Mouse (Mus musculus): ENCODE data around the gene Lrrc2.

Gene Lrrc2

GRCm38 (mm10) chr9:110951397-110951796, at the start of gene Lrrc2:
Gene Lrrc2, plus strand, starts transcription at chr9:110951545.
- peak; percentile 82 for DNase-seq (ENCODE audit: low read depth, low spot score)

- DNase-seq (ENCODE audit: low read depth, low spot score): no peak
Observed at GRCm38 (mm10) chr9:110902271-110902670, 49.1 kb upstream of the Lrrc2 start.

DNA sequence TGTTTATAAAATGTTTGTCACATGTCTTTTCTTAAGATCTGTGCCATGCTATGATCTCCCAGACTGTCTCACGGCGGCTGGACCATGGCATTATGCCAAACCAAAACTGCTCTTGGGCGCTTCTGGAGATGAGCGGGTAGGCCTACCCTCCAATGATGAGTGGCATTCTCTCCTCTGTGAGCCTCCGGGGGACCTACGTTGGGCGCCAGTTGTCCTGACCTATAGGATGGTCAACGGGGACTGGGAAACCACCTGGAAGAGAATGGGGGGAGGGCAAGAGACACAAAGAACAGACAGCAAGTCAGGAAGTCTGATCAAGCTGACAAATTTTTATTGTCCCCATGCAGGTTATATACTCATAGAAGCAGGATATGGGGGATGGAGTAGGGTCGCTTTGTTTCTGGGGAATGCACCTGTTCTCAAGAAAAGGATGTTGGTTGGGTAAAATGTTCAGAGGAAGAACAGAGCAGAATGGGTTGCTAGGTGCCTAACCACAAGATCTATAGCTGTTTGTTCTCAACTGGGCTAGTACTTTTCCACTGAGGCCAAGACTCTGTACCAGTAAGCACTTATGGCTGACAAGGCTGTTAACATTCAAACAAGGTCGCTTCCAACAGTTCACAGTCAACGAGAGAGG, 44.0 kb upstream of the Lrrc2 start:
- DNase-seq (ENCODE audit: low read depth, low spot score): no peak

- DNase-seq (ENCODE audit: low read depth, low spot score): no peak
Observed at GRCm38 (mm10) chr9:110907838-110908630, 43.3 kb upstream of the Lrrc2 start.

DNA sequence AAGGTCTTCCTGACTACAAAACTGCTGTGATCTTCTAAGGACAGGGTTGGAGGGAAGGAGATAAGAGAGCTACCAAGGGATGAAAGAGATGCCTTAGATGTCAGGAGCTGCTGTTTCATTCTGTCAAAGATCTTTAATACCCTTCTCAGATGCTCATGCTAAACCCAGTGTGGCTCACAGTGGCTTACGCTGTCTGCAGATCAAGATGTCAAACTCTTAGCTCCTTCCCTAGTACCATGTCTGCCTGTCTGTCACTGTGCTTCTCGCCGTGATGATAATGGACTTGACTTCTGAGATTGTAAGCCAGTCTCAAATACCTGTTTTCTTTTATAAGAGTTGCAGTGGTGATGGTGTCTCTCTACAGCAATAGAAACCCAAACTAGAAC, 42.7 kb upstream of the Lrrc2 start:
- DNase-seq (ENCODE audit: low read depth, low spot score): no peak

GRCm38 (mm10) chr9:110909371-110909967, 41.9 kb upstream of the Lrrc2 start:
- no peak for DNase-seq (ENCODE audit: low read depth, low spot score)

GRCm38 (mm10) chr9:110914631-110915236, 36.6 kb upstream of the Lrrc2 start:
- DNase-seq (ENCODE audit: low read depth, low spot score): peak; percentile 58

DNA sequence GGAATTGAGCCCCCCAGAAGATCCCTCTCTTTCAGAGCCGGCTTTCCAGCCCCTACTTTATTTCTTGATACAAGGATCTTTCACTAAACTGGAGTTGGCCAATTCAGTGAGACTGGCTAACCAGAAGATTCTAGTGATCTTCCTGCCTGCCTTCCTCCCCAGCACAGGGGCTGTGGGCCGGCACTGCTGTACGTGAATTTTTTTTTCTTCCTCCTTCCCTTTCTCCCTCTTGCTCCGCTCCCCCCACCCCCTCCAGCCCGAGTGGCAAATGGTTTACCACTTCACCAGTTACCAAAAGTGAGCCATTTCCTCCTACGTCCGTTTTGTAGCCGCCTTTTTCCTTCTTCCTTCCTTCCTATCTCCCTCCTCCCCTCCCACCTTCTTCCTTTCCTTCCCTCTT, 35.9 kb upstream of the Lrrc2 start:
- DNase-seq (ENCODE audit: low read depth, low spot score): no peak

DNA sequence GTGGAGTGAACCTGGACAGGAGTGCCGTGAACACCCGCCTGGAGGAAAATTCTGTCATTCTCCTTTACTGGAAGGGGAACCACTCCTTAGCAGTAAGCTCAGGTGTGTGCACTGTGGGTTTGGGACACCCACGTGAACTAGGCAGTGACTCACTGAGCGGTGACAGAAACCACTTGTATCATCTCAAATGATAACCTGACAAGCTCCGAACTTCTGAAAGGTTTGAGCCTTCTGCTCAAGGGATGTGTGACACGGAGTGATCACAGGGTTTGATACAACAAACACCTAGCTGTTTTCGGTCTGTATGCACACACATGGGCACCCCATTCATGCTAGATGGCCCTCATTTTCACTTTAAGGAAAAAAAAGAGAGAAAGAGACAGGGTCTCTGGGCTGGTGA, 34.6 kb upstream of the Lrrc2 start, which contains the start of gene Fam240a:
Gene Fam240a, minus strand, starts transcription at position 76 of the 400 bp plus-strand sequence.
- no peak for DNase-seq (ENCODE audit: low read depth, low spot score)

GRCm38 (mm10) chr9:110920665-110921419, 30.5 kb upstream of the Lrrc2 start:
- DNase-seq (ENCODE audit: low read depth, low spot score): no peak

GRCm38 (mm10) chr9:110922759-110923158, 28.6 kb upstream of the Lrrc2 start:
- DNase-seq (ENCODE audit: low read depth, low spot score): peak; percentile 87

DNA sequence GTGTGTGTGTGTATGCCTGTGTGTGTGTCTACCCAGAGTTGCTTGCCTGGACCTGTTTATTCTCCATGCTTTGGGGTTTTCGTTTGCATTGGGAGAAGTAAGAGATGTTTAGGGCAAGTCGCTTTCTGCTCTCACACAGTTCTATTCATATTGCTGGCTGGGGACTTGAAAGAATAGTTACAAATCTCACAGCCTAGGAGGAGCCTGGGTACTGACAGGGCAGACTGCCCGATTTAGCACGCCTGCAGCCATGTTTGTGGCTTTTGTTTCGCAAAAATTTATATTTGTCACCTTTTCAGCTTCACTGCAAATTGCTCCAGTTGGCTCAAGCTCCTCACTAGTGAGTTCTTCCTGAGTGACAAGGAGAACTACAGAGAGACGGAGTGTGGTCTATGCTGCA, 19.8 kb upstream of the Lrrc2 start:
- DNase-seq (ENCODE audit: low read depth, low spot score): no peak

DNA sequence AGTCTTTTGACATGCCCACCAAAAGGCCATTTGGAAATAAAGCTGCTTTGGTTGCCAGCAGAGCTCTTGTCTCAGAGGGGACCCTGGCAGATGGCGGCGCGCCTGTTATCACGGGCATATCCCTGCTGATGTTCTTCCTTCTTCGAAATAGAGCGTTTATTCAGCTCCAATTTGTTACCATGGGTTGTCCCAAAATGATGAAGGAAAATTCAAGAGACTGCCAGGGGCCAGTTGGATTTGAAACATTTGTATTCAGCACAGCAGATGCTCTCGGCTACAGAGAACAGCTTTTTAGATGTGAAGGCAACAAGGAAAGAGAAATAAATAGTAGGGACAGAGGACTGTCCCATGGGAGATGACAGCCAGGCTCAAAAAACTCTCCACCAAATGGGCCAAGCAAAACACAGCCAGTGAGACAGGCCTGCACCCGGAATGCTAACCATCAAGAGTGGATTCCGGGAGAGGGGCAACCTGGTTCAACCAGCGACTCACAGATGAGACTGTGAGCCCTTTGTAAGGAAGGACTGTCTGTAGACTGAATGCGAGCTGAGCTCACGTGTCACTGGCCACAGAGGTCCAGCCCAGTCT, 17.4 kb upstream of the Lrrc2 start:
- DNase-seq (ENCODE audit: low read depth, low spot score): no peak

DNA sequence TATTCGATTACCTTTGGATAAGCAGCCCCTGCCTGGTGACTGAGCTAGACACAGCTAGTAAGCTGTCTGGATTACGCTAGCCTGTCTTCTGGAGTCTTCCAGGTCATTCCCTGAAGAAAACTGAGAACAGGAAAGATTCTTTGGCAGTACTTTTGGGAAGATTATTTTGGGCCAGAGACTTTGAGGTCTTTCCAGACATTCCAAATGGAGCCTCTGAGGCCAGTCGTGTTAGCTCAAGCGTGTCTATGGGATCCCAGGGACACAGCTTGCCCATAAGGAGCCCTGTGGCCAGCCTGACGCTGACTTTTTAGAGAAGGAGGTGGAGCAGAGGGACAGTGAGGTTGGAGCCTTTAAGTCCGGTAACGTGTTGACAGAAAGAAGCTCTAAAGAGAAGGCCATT, 15.4 kb upstream of the Lrrc2 start:
- DNase-seq (ENCODE audit: low read depth, low spot score): no peak

GRCm38 (mm10) chr9:110937506-110938490, 13.5 kb upstream of the Lrrc2 start:
- no peak for DNase-seq (ENCODE audit: low read depth, low spot score)

DNA sequence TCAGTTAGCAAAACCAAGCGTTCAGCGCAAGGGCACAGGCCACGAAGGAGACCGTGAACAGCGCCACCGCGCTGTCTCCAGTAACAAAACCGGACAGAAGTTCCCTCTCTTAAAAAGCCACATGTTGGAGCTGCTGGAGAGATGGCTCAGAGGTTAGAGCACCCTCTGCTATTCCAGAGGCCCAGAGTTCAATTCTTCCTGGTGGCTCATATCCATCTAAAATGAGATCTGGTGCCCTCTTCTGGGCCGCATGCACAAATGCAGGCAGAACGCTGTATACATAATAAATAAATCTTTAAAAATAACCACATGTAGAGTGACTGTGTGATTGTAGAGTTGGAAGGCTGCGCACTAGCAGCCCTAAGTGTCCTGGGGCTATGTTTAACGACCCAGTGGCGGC, 7.1 kb upstream of the Lrrc2 start:
- DNase-seq (ENCODE audit: low read depth, low spot score): peak; percentile 82

GRCm38 (mm10) chr9:110945343-110945742, 6.0 kb upstream of the Lrrc2 start:
- DNase-seq (ENCODE audit: low read depth, low spot score): peak; percentile 57

DNA sequence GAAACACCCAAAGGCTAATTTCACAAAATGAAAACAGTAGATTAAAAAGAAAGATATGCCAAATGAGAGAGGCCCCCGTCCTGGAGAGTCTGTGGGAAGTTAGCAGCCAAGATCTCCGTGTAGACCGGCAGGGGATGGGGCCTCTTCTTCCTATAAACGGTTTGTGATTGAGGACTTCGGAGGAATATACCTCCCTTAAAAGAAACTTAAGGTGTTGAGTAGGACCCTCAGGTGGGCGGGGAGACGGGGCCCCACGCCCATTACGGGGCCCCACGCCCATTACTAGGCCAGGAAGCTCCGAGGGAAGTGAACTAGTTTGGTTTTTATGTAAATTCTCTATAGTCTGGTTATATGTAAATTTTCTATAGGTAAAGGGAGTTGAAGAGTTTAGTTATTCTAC, 5.4 kb upstream of the Lrrc2 start, which contains the start of gene Tdgf1:
Gene Tdgf1, minus strand, starts transcription at position 233 of the 400 bp plus-strand sequence.
- peak; percentile 90 for DNase-seq (ENCODE audit: low read depth, low spot score)

- peak; percentile 93 for DNase-seq (ENCODE audit: low read depth, low spot score)
Observed at GRCm38 (mm10) chr9:110946548-110947044, 4.7 kb upstream of the Lrrc2 start.

DNA sequence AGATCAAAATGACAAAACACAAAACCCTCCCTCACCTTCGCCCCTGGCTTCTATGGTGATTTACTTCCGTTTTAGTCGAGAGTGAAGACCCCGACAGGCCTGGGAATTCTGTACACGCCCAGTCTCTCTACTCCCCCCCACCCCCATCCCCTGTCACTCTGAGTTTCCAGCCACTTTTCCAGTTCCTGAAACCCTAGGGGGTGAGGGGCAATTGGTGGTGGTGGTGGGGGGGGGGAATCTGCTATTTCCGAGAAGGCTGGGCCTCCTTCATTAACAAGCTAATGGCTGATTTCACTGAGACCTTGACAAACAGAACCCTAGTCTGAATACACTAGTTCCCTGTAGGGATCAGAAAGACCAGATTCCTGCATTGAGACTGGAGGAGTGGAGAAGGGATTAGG, 4.1 kb upstream of the Lrrc2 start:
- peak; percentile 98 for DNase-seq (ENCODE audit: low read depth, low spot score)

Data from ZHBTc4 (cell line).